23 mouse cellular contexts compared by ENCODE assay signal in genomic region chr19:21001552-21001951, GRCm38 (mm10). TPM values are rescaled to one million over a fixed set of nuclear protein-coding genes. Genes with fewer than 3 reads are reported as not detected.
DNase-seq lines count a peak whose midpoint lies in the region; ATAC-seq lines count a peak whose summit lies in the region.
"Had no signal": no experiment of that assay in that cellular context is flagged by ENCODE, and none has a peak within 500 bp of the region (broad histone marks: within the 10 kb centered on the region; RNA-seq: fewer than 3 reads in every experiment).

No protein-coding gene starts in this region.

- H3K9me3 ChIP-seq in kidney, embryonic 14.5 days (ENCODE audit: control insufficient read depth, low read length): no peaks in the 10 kb centered on the region
- H3K9me3 ChIP-seq: embryonic facial prominence, embryonic 12.5 days; forebrain, embryonic 12.5 days; heart, embryonic 13.5 days; hindbrain, embryonic 15.5 days had no signal

- H3K36me3 ChIP-seq in kidney, embryonic 14.5 days (ENCODE audit: control insufficient read depth, insufficient read depth, low read length): no peaks in the 10 kb centered on the region
- H3K36me3 ChIP-seq: embryonic facial prominence, embryonic 12.5 days; forebrain, embryonic 12.5 days; heart, embryonic 13.5 days; hindbrain, embryonic 15.5 days had no signal

- no peaks in the 10 kb centered on the region for H3K4me1 ChIP-seq in kidney, embryonic 14.5 days (ENCODE audit: control insufficient read depth, insufficient read depth, low read length)
- H3K4me1 ChIP-seq: embryonic facial prominence, embryonic 12.5 days; forebrain, embryonic 12.5 days; heart, embryonic 13.5 days; hindbrain, embryonic 15.5 days had no signal

- H3K27me3 ChIP-seq in kidney, embryonic 14.5 days (ENCODE audit: control insufficient read depth, insufficient read depth, low read length): no peaks in the 10 kb centered on the region
- H3K27me3 ChIP-seq: CH12.LX; embryonic facial prominence, embryonic 12.5 days; forebrain, embryonic 12.5 days; heart, embryonic 13.5 days; hindbrain, embryonic 15.5 days had no signal

- no peak overlapping the region for H3K4me2 ChIP-seq in kidney, embryonic 14.5 days (replicated peaks; ENCODE audit: low read depth, low read length)
- H3K4me2 ChIP-seq: embryonic facial prominence, embryonic 12.5 days; forebrain, embryonic 12.5 days; heart, embryonic 13.5 days; hindbrain, embryonic 15.5 days had no signal

- H3K9ac ChIP-seq in kidney, embryonic 14.5 days (ENCODE audit: low read depth, low read length): no peak overlapping the region
- H3K9ac ChIP-seq: embryonic facial prominence, embryonic 12.5 days; forebrain, embryonic 12.5 days; heart, embryonic 13.5 days; hindbrain, embryonic 15.5 days had no signal

- no peak overlapping the region for H3K27ac ChIP-seq in kidney, embryonic 14.5 days (ENCODE audit: low read depth, low read length)
- H3K27ac ChIP-seq: embryonic facial prominence, embryonic 12.5 days; forebrain, embryonic 12.5 days; heart, embryonic 13.5 days; hindbrain, embryonic 15.5 days had no signal

- no peak for ATAC-seq in kidney, embryonic 14.5 days (ENCODE audit: low FRiP score, low TSS enrichment)
- ATAC-seq: activated CD4-positive, CD25-positive, alpha-beta regulatory T cell, adult 4 months; forebrain, embryonic 16.5 days; Patski had no signal

- H3K4me3 ChIP-seq in kidney, embryonic 14.5 days (ENCODE audit: low read length): no peak overlapping the region
- H3K4me3 ChIP-seq: embryonic facial prominence, embryonic 12.5 days; forebrain, embryonic 12.5 days; heart, embryonic 13.5 days; hindbrain, embryonic 15.5 days had no signal

- peak; percentile 8 to 49 for DNase-seq in cerebellum, postnatal 25 days
- DNase-seq in cerebellum, adult 9-10 months: no peak
- peak; percentile 18 for DNase-seq in kidney, adult 9 months
- peak; percentile 12 for DNase-seq in urinary bladder, postnatal 14 days (ENCODE audit: low spot score)
- no peak for DNase-seq in urinary bladder, postnatal 4 days (ENCODE audit: low spot score in 2 of 2)
- DNase-seq in layer of hippocampus, adult 8-10 months (ENCODE audit: low spot score in 2 of 2): no peak
- DNase-seq: adrenal gland, adult 8-10 months; cerebellum, adult 11 months; cerebellum, adult 8-10 months; gastrocnemius, postnatal 10 days; heart, postnatal 36 days had no signal

RNA-seq across cellular contexts. Expression of gene Tmc1, which starts 47.5 kb away (rescaled TPM):
- 0.05 TPM in 1 of 2 replicates, not detected in the other for polyA plus RNA-seq in kidney, embryonic 14.5 days (2014; fragmentation: Nextera tagmentation; extraction: Ambion mirVana)
- total RNA-seq in layer of hippocampus, adult 8-10 months (2022): not detected
- total RNA-seq: gastrocnemius, postnatal 10 days; gastrocnemius, postnatal 4 days; heart, adult 8-10 months; heart, postnatal 36 days had no signal
- polyA plus RNA-seq: forebrain, embryonic 16.5 days; heart, postnatal 0 days; hindbrain, embryonic 15.5 days; Patski had no signal

Comparison
In these comparisons a context has a peak if more than half of its experiments do, and no peak if none do; other contexts are left out.
1. DNase-seq: peak in cerebellum, postnatal 25 days (2 of 2), kidney, adult 9 months (single experiment) and urinary bladder, postnatal 14 days (single experiment); none in cerebellum, adult 9-10 months (single experiment), urinary bladder, postnatal 4 days (0 of 2) and layer of hippocampus, adult 8-10 months (0 of 2).